Mouse (Mus musculus): ENCODE results near the gene Ybx2. TPM values are rescaled to one million over a fixed set of nuclear protein-coding genes. Genes with fewer than 3 reads are reported as not detected.

The Ybx2 gene
- polyA plus RNA-seq (2012; rRNA removed; ENCODE audit: low replicate concordance) = 8.7 and 20.8 TPM in 2 replicates

GRCm38 (mm10) chr11:69935137-69935879 lies at the start of gene Ybx2:
Gene Ybx2 (plus strand): TSS chr11:69935796.

GRCm38 (mm10) chr11:69895291-69895690 lies 40.3 kb upstream of the Ybx2 start, which contains the start of gene Acap1:
Gene Acap1 (minus strand): TSS chr11:69895539.

GRCm38 (mm10) chr11:69900471-69901405 lies 34.9 kb upstream of the Ybx2 start, which contains the start of the genes 2810408A11Rik and Neurl4:
Gene 2810408A11Rik (minus strand): TSS chr11:69900987.
Gene Neurl4 (plus strand): TSS chr11:69901072.

GRCm38 (mm10) chr11:69913554-69914371 lies 21.8 kb upstream of the Ybx2 start, which contains the start of gene Gps2:
Gene Gps2 (plus strand): TSS chr11:69913888.

GRCm38 (mm10) chr11:69921114-69922011 lies 14.2 kb upstream of the Ybx2 start, which contains the start of gene Eif5a:
Gene Eif5a (minus strand): TSS chr11:69921958.

GRCm38 (mm10) chr11:69948066-69948762 lies 12.6 kb downstream of the Ybx2 start, which contains the start of gene Slc2a4:
Gene Slc2a4 (minus strand): TSS chr11:69948188.

GRCm38 (mm10) chr11:69964650-69965270 lies 29.2 kb downstream of the Ybx2 start, which contains the start of gene Cldn7:
Gene Cldn7 (plus strand): TSS chr11:69964779.

GRCm38 (mm10) chr11:69981141-69981762 lies 45.7 kb downstream of the Ybx2 start, which contains the start of gene Ctdnep1:
Gene Ctdnep1 (plus strand): TSS chr11:69981156.

GRCm38 (mm10) chr11:69982225-69982624 lies 46.6 kb downstream of the Ybx2 start, which contains the start of gene Elp5:
Gene Elp5 (minus strand): TSS chr11:69982517.

Other genes with a start within 250 kb of the Ybx2 start
- 46.0 and 77.8 TPM in 2 replicates for gene Tnfsf12, start 239.9 kb upstream of the Ybx2 start, polyA plus RNA-seq (2012; rRNA removed; ENCODE audit: low replicate concordance)
- gene Tnfsfm13, start 239.7 kb upstream of the Ybx2 start, polyA plus RNA-seq (2012; rRNA removed; ENCODE audit: low replicate concordance) = 9.8 and 12.9 TPM in 2 replicates
- 15.1 and 47.7 TPM in 2 replicates for gene Polr2a, start 177.2 kb upstream of the Ybx2 start, polyA plus RNA-seq (2012; rRNA removed; ENCODE audit: low replicate concordance)
- 0.10 and 0.21 TPM in 2 replicates for gene Slc35g3, start 173.8 kb upstream of the Ybx2 start, polyA plus RNA-seq (2012; rRNA removed; ENCODE audit: low replicate concordance)
- gene Zbtb4, start 169.9 kb upstream of the Ybx2 start, polyA plus RNA-seq (2012; rRNA removed; ENCODE audit: low replicate concordance) = 44.2 and 58.0 TPM in 2 replicates
- 15.3 and 30.1 TPM in 2 replicates for gene Chrnb1, start 139.9 kb upstream of the Ybx2 start, polyA plus RNA-seq (2012; rRNA removed; ENCODE audit: low replicate concordance)
- gene Fgf11, start 133.9 kb upstream of the Ybx2 start, polyA plus RNA-seq (2012; rRNA removed; ENCODE audit: low replicate concordance) = 9.8 and 16.7 TPM in 2 replicates
- gene Tmem102, start 130.2 kb upstream of the Ybx2 start, polyA plus RNA-seq (2012; rRNA removed; ENCODE audit: low replicate concordance) = 0.16 and 7.0 TPM in 2 replicates
- not detected in 2 replicates for gene Gm39566, start 120.5 kb upstream of the Ybx2 start, polyA plus RNA-seq (2012; rRNA removed; ENCODE audit: low replicate concordance)
- not detected in 2 replicates for gene Spem2, start 117.3 kb upstream of the Ybx2 start, polyA plus RNA-seq (2012; rRNA removed; ENCODE audit: low replicate concordance)
- 0.31 TPM in 1 of 2 replicates, not detected in the other for gene Spem1, start 113.6 kb upstream of the Ybx2 start, polyA plus RNA-seq (2012; rRNA removed; ENCODE audit: low replicate concordance)
- 21.2 and 76.1 TPM in 2 replicates for gene Nlgn2, start 98.0 kb upstream of the Ybx2 start, polyA plus RNA-seq (2012; rRNA removed; ENCODE audit: low replicate concordance)
- gene Tmem256, start 97.3 kb upstream of the Ybx2 start, polyA plus RNA-seq (2012; rRNA removed; ENCODE audit: low replicate concordance) = 256 and 336 TPM in 2 replicates
- gene Plscr3, start 89.4 kb upstream of the Ybx2 start, polyA plus RNA-seq (2012; rRNA removed; ENCODE audit: low replicate concordance) = 134 and 164 TPM in 2 replicates
- gene Tnk1, start 77.1 kb upstream of the Ybx2 start, polyA plus RNA-seq (2012; rRNA removed; ENCODE audit: low replicate concordance) = 5.0 and 6.3 TPM in 2 replicates
- not detected in 2 replicates for gene Tmem95, start 57.8 kb upstream of the Ybx2 start, polyA plus RNA-seq (2012; rRNA removed; ENCODE audit: low replicate concordance)
- 9.5 and 11.7 TPM in 2 replicates for gene Kctd11, start 54.4 kb upstream of the Ybx2 start, polyA plus RNA-seq (2012; rRNA removed; ENCODE audit: low replicate concordance)
- 3.5 and 5.1 TPM in 2 replicates for gene Acap1, start 40.3 kb upstream of the Ybx2 start, polyA plus RNA-seq (2012; rRNA removed; ENCODE audit: low replicate concordance)
- gene 2810408A11Rik, start 34.8 kb upstream of the Ybx2 start, polyA plus RNA-seq (2012; rRNA removed; ENCODE audit: low replicate concordance) = 0.82 and 2.1 TPM in 2 replicates
- gene Neurl4, start 34.7 kb upstream of the Ybx2 start, polyA plus RNA-seq (2012; rRNA removed; ENCODE audit: low replicate concordance) = 40.1 and 69.0 TPM in 2 replicates
- gene Gps2, start 21.9 kb upstream of the Ybx2 start, polyA plus RNA-seq (2012; rRNA removed; ENCODE audit: low replicate concordance) = 74.4 and 90.7 TPM in 2 replicates
- 533 and 726 TPM in 2 replicates for gene Eif5a, start 13.8 kb upstream of the Ybx2 start, polyA plus RNA-seq (2012; rRNA removed; ENCODE audit: low replicate concordance)
- gene Slc2a4, start 12.4 kb downstream of the Ybx2 start, polyA plus RNA-seq (2012; rRNA removed; ENCODE audit: low replicate concordance) = 205 and 344 TPM in 2 replicates
- gene Cldn7, start 29.0 kb downstream of the Ybx2 start, polyA plus RNA-seq (2012; rRNA removed; ENCODE audit: low replicate concordance) = 0.49 and 65.8 TPM in 2 replicates
- gene Ctdnep1, start 45.4 kb downstream of the Ybx2 start, polyA plus RNA-seq (2012; rRNA removed; ENCODE audit: low replicate concordance) = 106 and 148 TPM in 2 replicates
- gene Elp5, start 46.7 kb downstream of the Ybx2 start, polyA plus RNA-seq (2012; rRNA removed; ENCODE audit: low replicate concordance) = 95.6 and 101 TPM in 2 replicates
- gene Gabarap, start 55.3 kb downstream of the Ybx2 start, polyA plus RNA-seq (2012; rRNA removed; ENCODE audit: low replicate concordance) = 566 and 640 TPM in 2 replicates
- gene Phf23, start 60.0 kb downstream of the Ybx2 start, polyA plus RNA-seq (2012; rRNA removed; ENCODE audit: low replicate concordance) = 17.1 and 38.9 TPM in 2 replicates
- 9.4 and 27.1 TPM in 2 replicates for gene Dvl2, start 64.8 kb downstream of the Ybx2 start, polyA plus RNA-seq (2012; rRNA removed; ENCODE audit: low replicate concordance)
- 153 and 251 TPM in 2 replicates for gene Acadvl, start 79.6 kb downstream of the Ybx2 start, polyA plus RNA-seq (2012; rRNA removed; ENCODE audit: low replicate concordance)
- gene Dlg4, start 81.1 kb downstream of the Ybx2 start, polyA plus RNA-seq (2012; rRNA removed; ENCODE audit: low replicate concordance) = 16.9 and 56.2 TPM in 2 replicates
- 0.13 and 0.24 TPM in 2 replicates for gene Asgr1, start 118.3 kb downstream of the Ybx2 start, polyA plus RNA-seq (2012; rRNA removed; ENCODE audit: low replicate concordance)
- 1.3 and 5.5 TPM in 2 replicates for gene Asgr2, start 156.8 kb downstream of the Ybx2 start, polyA plus RNA-seq (2012; rRNA removed; ENCODE audit: low replicate concordance)
- gene Mgl2, start 194.5 kb downstream of the Ybx2 start, polyA plus RNA-seq (2012; rRNA removed; ENCODE audit: low replicate concordance) = 25.4 and 35.8 TPM in 2 replicates
- 32.3 and 46.6 TPM in 2 replicates for gene Clec10a, start 220.4 kb downstream of the Ybx2 start, polyA plus RNA-seq (2012; rRNA removed; ENCODE audit: low replicate concordance)

Data from subcutaneous adipose tissue, adult 2 months (tissue).